Mouse (Mus musculus): ENCODE data around the gene Clcn2. TPM values are rescaled to one million over a fixed set of nuclear protein-coding genes. Genes with fewer than 3 reads are reported as not detected.
A peak's percentile ranks its signal among the peaks of the same experiment; 100 is the strongest.

The Clcn2 gene
- polyA plus RNA-seq, 2 experiments: 5.6 to 16.7 TPM

DNA sequence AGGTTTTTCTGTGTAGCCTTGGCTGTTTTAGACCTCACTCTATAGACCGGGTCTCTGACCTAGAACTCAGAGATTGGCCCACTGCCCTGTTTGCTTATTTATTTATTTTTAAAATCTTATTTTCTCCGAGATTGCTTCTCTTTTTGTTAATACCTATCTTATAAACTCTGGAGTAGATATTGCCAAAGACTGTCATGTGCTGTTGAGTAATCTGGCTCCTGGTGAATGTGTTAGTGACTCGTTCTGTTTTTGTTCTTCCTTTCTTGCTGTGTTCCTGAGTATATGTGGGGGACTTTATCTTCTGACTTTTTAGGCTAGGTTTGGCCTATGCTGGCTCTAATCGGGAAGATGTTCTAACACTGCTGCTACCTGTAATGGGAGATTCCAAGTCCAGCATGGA is 59.9 kb downstream of the Clcn2 start:
- DNase-seq (ENCODE audit: low read depth in 3 of 3, low spot score in 3 of 3) (no peak), ATAC-seq (ENCODE audit: insufficient read depth) (no peak)
- no peak overlapping the region for H3K9ac ChIP-seq (replicated peaks)
- no peak overlapping the region for H3K4me3 ChIP-seq (ENCODE audit: insufficient read depth in 1 of 2, low read depth in 2 of 2, low read length in 2 of 2)
- H3K4me2 ChIP-seq (ENCODE audit: low read depth): no peak overlapping the region
- H3K4me1 ChIP-seq (replicated peaks; ENCODE audit: control insufficient read depth in 2 of 2, insufficient read depth in 2 of 2, low read length in 1 of 2): peaks cover 2 to 4% of the 10 kb centered on the region in 2 experiments; a peak in 2 of 4 replicates
- no peaks in the 10 kb centered on the region for H3K27me3 ChIP-seq (ENCODE audit: control insufficient read depth, insufficient read depth, low read length)
- 75% methylated on average over 4 of the region's 4 CpGs for WGBS (ENCODE audit: insufficient replicate concordance)
- no peaks in the 10 kb centered on the region for H3K9me3 ChIP-seq (ENCODE audit: control insufficient read depth, low read length)
- TF ChIP-seq CTCF (IDR thresholded peaks at IDR 0.05; ENCODE audit: low read depth) (no peak), EP300 (IDR thresholded peaks at IDR 0.05; ENCODE audit: low read depth) (no peak)
- H3K27ac ChIP-seq: no peak overlapping the region
- peaks cover 73% of the 10 kb centered on the region for H3K36me3 ChIP-seq (replicated peaks; ENCODE audit: control insufficient read depth, insufficient read depth, low read depth)

DNA sequence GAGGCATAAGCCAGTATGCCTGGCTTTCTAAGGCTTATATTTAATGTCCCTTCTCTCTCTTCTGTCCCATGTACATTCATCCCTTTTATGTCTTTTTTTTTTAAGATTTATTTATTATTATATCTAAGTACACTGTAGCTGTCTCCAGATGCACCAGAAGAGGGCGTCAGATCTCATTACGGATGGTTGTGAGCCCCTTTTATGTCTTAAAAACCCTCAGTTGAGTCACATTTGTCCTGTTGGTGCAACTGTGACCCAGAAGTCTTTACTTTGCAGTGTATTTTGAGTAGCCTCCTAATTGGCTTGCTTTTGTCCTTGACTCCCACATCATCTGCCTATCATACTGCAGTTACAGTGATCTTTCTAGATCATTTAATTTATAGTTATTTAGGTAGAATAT is 64.2 kb downstream of the Clcn2 start:
- Histone ChIP-seq H3K27me3 (ENCODE audit: control insufficient read depth, insufficient read depth, low read length) (no peaks in the 10 kb centered on the region), H3K4me1 (replicated peaks; ENCODE audit: control insufficient read depth in 2 of 2, insufficient read depth in 2 of 2, low read length in 1 of 2) (peaks cover 7% of the 10 kb centered on the region in 2 experiments; a peak in 3 of 4 replicates), H3K4me2 (ENCODE audit: low read depth) (peak overlapping the region; percentile 69), H3K9ac (replicated peaks) (no peak overlapping the region), H3K9me3 (ENCODE audit: control insufficient read depth, low read length) (no peaks in the 10 kb centered on the region), H3K27ac (no peak overlapping the region), H3K4me3 (ENCODE audit: insufficient read depth in 1 of 2, low read depth in 2 of 2, low read length in 2 of 2) (no peak overlapping the region), H3K36me3 (replicated peaks; ENCODE audit: control insufficient read depth, insufficient read depth, low read depth) (peaks cover 35% of the 10 kb centered on the region)
- 50% methylated on average over 2 of the region's 2 CpGs for WGBS (ENCODE audit: insufficient replicate concordance)
- no peak for DNase-seq (ENCODE audit: low read depth in 3 of 3, low spot score in 3 of 3)
- TF ChIP-seq EP300 (IDR thresholded peaks at IDR 0.05; ENCODE audit: low read depth) (no peak), CTCF (IDR thresholded peaks at IDR 0.05; ENCODE audit: low read depth) (no peak)
- no peak for ATAC-seq (ENCODE audit: insufficient read depth)

Other genes starting within 250 kb of the Clcn2 start
- 19.6 and 23.3 TPM in 2 replicates for gene Eif2b5, start 218.9 kb downstream of the Clcn2 start, polyA plus RNA-seq (2012; rRNA removed)
- gene Eif2b5, start 218.9 kb downstream of the Clcn2 start, polyA plus RNA-seq (2014; fragmentation: Nextera tagmentation; extraction: Ambion mirVana): 39.0 and 44.1 TPM in 2 replicates
- 7.3 and 8.8 TPM in 2 replicates for gene Dvl3, start 200.8 kb downstream of the Clcn2 start, polyA plus RNA-seq (2012; rRNA removed)
- gene Dvl3, start 200.8 kb downstream of the Clcn2 start, polyA plus RNA-seq (2014; fragmentation: Nextera tagmentation; extraction: Ambion mirVana): 4.9 and 5.0 TPM in 2 replicates
- 259 and 268 TPM in 2 replicates for gene Ap2m1, start 182.3 kb downstream of the Clcn2 start, polyA plus RNA-seq (2012; rRNA removed)
- 364 and 392 TPM in 2 replicates for gene Ap2m1, start 182.3 kb downstream of the Clcn2 start, polyA plus RNA-seq (2014; fragmentation: Nextera tagmentation; extraction: Ambion mirVana)
- gene Abcf3, start 169.2 kb downstream of the Clcn2 start, polyA plus RNA-seq (2012; rRNA removed): 14.3 and 15.0 TPM in 2 replicates
- gene Abcf3, start 169.2 kb downstream of the Clcn2 start, polyA plus RNA-seq (2014; fragmentation: Nextera tagmentation; extraction: Ambion mirVana): 19.5 and 24.4 TPM in 2 replicates
- gene Vwa5b2, start 128.3 kb downstream of the Clcn2 start, polyA plus RNA-seq (2012; rRNA removed): 0.23 and 0.35 TPM in 2 replicates
- 0.18 and 0.19 TPM in 2 replicates for gene Vwa5b2, start 128.3 kb downstream of the Clcn2 start, polyA plus RNA-seq (2014; fragmentation: Nextera tagmentation; extraction: Ambion mirVana)
- 9.4 and 10.3 TPM in 2 replicates for gene Eef1akmt4, start 106.2 kb downstream of the Clcn2 start, polyA plus RNA-seq (2012; rRNA removed)
- 18.1 and 20.7 TPM in 2 replicates for gene Eef1akmt4, start 106.2 kb downstream of the Clcn2 start, polyA plus RNA-seq (2014; fragmentation: Nextera tagmentation; extraction: Ambion mirVana)
- gene Gm49333, start 106.1 kb downstream of the Clcn2 start, polyA plus RNA-seq (2012; rRNA removed): 0.04 and 0.08 TPM in 2 replicates
- not detected in 2 replicates for gene Gm49333, start 106.1 kb downstream of the Clcn2 start, polyA plus RNA-seq (2014; fragmentation: Nextera tagmentation; extraction: Ambion mirVana)
- 9.3 and 12.7 TPM in 2 replicates for gene Alg3, start 106.0 kb downstream of the Clcn2 start, polyA plus RNA-seq (2012; rRNA removed)
- 21.7 and 23.6 TPM in 2 replicates for gene Alg3, start 106.0 kb downstream of the Clcn2 start, polyA plus RNA-seq (2014; fragmentation: Nextera tagmentation; extraction: Ambion mirVana)
- 0.32 and 0.38 TPM in 2 replicates for gene Camk2n2, start 96.5 kb downstream of the Clcn2 start, polyA plus RNA-seq (2012; rRNA removed)
- gene Camk2n2, start 96.5 kb downstream of the Clcn2 start, polyA plus RNA-seq (2014; fragmentation: Nextera tagmentation; extraction: Ambion mirVana): 0.19 and 0.32 TPM in 2 replicates
- gene Ece2, start 87.9 kb downstream of the Clcn2 start, polyA plus RNA-seq (2012; rRNA removed): 0.08 TPM in 1 of 2 replicates, not detected in the other
- gene Ece2, start 87.9 kb downstream of the Clcn2 start, polyA plus RNA-seq (2014; fragmentation: Nextera tagmentation; extraction: Ambion mirVana): 0.04 TPM in 1 of 2 replicates, not detected in the other
- gene Psmd2, start 66.1 kb downstream of the Clcn2 start, polyA plus RNA-seq (2012; rRNA removed): 61.5 and 89.2 TPM in 2 replicates
- 162 and 165 TPM in 2 replicates for gene Psmd2, start 66.1 kb downstream of the Clcn2 start, polyA plus RNA-seq (2014; fragmentation: Nextera tagmentation; extraction: Ambion mirVana)
- 76.0 and 101 TPM in 2 replicates for gene Eif4g1, start 49.4 kb downstream of the Clcn2 start, polyA plus RNA-seq (2012; rRNA removed)
- gene Eif4g1, start 49.4 kb downstream of the Clcn2 start, polyA plus RNA-seq (2014; fragmentation: Nextera tagmentation; extraction: Ambion mirVana): 65.1 and 76.7 TPM in 2 replicates
- gene Fam131a, start 24.5 kb downstream of the Clcn2 start, polyA plus RNA-seq (2012; rRNA removed): 1.0 and 1.4 TPM in 2 replicates
- gene Fam131a, start 24.5 kb downstream of the Clcn2 start, polyA plus RNA-seq (2014; fragmentation: Nextera tagmentation; extraction: Ambion mirVana): 1.3 TPM in 2 replicates
- 21.5 and 30.1 TPM in 2 replicates for gene Polr2h, start 81 bp downstream of the Clcn2 start, polyA plus RNA-seq (2012; rRNA removed)
- gene Polr2h, start 81 bp downstream of the Clcn2 start, polyA plus RNA-seq (2014; fragmentation: Nextera tagmentation; extraction: Ambion mirVana): 45.4 and 49.6 TPM in 2 replicates
- gene Chrd, start 15.4 kb upstream of the Clcn2 start, polyA plus RNA-seq (2012; rRNA removed): 0.42 and 0.71 TPM in 2 replicates
- gene Chrd, start 15.4 kb upstream of the Clcn2 start, polyA plus RNA-seq (2014; fragmentation: Nextera tagmentation; extraction: Ambion mirVana): 0.21 and 0.24 TPM in 2 replicates
- 2.8 and 3.6 TPM in 2 replicates for gene Thpo, start 16.8 kb upstream of the Clcn2 start, polyA plus RNA-seq (2012; rRNA removed)
- gene Thpo, start 16.8 kb upstream of the Clcn2 start, polyA plus RNA-seq (2014; fragmentation: Nextera tagmentation; extraction: Ambion mirVana): 3.6 and 3.7 TPM in 2 replicates